Mouse (Mus musculus): ENCODE results near the gene Nckipsd. TPM values are rescaled to one million over a fixed set of nuclear protein-coding genes. Genes with fewer than 3 reads are reported as not detected.
A peak's percentile ranks its signal among the peaks of the same experiment; 100 is the strongest.

Nckipsd gene
- total and polyA plus RNA-seq, 3 experiments = 4.1 to 5.6 (median 4.7) TPM

- Histone ChIP-seq H3K27me3 (ENCODE audit: insufficient read depth, low read length) (peaks cover 62% of the 10 kb centered on the region), H3K4me1 (ENCODE audit: insufficient read depth, low read depth, low read length) (no peaks in the 10 kb centered on the region), H3K4me3 (ENCODE audit: low read depth, low read length) (no peak overlapping the region), H3K36me3 (replicated peaks) (no peaks in the 10 kb centered on the region), H3K9me3 (replicated peaks) (no peaks in the 10 kb centered on the region)
- ATAC-seq (ENCODE audit: extremely low read depth, insufficient number of reproducible peaks, low FRiP score, poor library complexity, severe bottlenecking) (no peak), DNase-seq (ENCODE audit: low spot score) (no peak)
- TF ChIP-seq GATA2 (IDR thresholded peaks at IDR 0.05; ENCODE audit: borderline replicate concordance, low read depth, low read length) = no peak
- TF ChIP-seq POLR2AphosphoS5 (IDR thresholded peaks at IDR 0.05; ENCODE audit: insufficient replicate concordance, low read depth, low read length) = no peak
- TF ChIP-seq CTCF (IDR thresholded peaks at IDR 0.05; ENCODE audit: low read depth, low read length) = no peak
- no peak for TF ChIP-seq GATA1 (IDR thresholded peaks at IDR 0.05; ENCODE audit: borderline replicate concordance, low read length)
- no peak for TF ChIP-seq TAL1 (conservative IDR thresholded peaks at IDR 0.05; ENCODE audit: low read depth, low read length)
Observed at GRCm38 (mm10) chr9:108845390-108845789, 37.2 kb downstream of the Nckipsd start.

GRCm38 (mm10) chr9:108847374-108847773 is 39.2 kb downstream of the Nckipsd start:
- Histone ChIP-seq H3K4me3 (ENCODE audit: low read depth, low read length) (no peak overlapping the region), H3K4me1 (ENCODE audit: insufficient read depth, low read depth, low read length) (peaks cover 5% of the 10 kb centered on the region; the same call in 1 of the 2 replicates), H3K27me3 (ENCODE audit: insufficient read depth, low read length) (peaks cover 53% of the 10 kb centered on the region), H3K36me3 (replicated peaks) (peaks cover under 1% of the 10 kb centered on the region), H3K9me3 (replicated peaks) (no peaks in the 10 kb centered on the region)
- ATAC-seq (ENCODE audit: extremely low read depth, insufficient number of reproducible peaks, low FRiP score, poor library complexity, severe bottlenecking) (no peak), DNase-seq (ENCODE audit: low spot score) (no peak)
- TF ChIP-seq POLR2AphosphoS5 (IDR thresholded peaks at IDR 0.05; ENCODE audit: insufficient replicate concordance, low read depth, low read length) = no peak
- no peak for TF ChIP-seq CTCF (IDR thresholded peaks at IDR 0.05; ENCODE audit: low read depth, low read length)
- TF ChIP-seq GATA1 (IDR thresholded peaks at IDR 0.05; ENCODE audit: borderline replicate concordance, low read length) = no peak
- TF ChIP-seq TAL1 (conservative IDR thresholded peaks at IDR 0.05; ENCODE audit: low read depth, low read length) = no peak
- TF ChIP-seq GATA2 (IDR thresholded peaks at IDR 0.05; ENCODE audit: borderline replicate concordance, low read depth, low read length) = no peak

- ATAC-seq (ENCODE audit: extremely low read depth, insufficient number of reproducible peaks, low FRiP score, poor library complexity, severe bottlenecking) (no peak), DNase-seq (ENCODE audit: low spot score) (no peak)
- no peak overlapping the region for H3K4me3 ChIP-seq (ENCODE audit: low read depth, low read length)
- H3K27me3 ChIP-seq (ENCODE audit: insufficient read depth, low read length) = peaks cover 43% of the 10 kb centered on the region
- H3K4me1 ChIP-seq (ENCODE audit: insufficient read depth, low read depth, low read length) = peaks cover 14% of the 10 kb centered on the region
- no peaks in the 10 kb centered on the region for H3K9me3 ChIP-seq (replicated peaks)
- TF ChIP-seq TAL1 (conservative IDR thresholded peaks at IDR 0.05; ENCODE audit: low read depth, low read length) (no peak), GATA2 (IDR thresholded peaks at IDR 0.05; ENCODE audit: borderline replicate concordance, low read depth, low read length) (no peak), GATA1 (IDR thresholded peaks at IDR 0.05; ENCODE audit: borderline replicate concordance, low read length) (no peak), POLR2AphosphoS5 (IDR thresholded peaks at IDR 0.05; ENCODE audit: insufficient replicate concordance, low read depth, low read length) (no peak), CTCF (IDR thresholded peaks at IDR 0.05; ENCODE audit: low read depth, low read length) (no peak)
- peaks cover 3% of the 10 kb centered on the region for H3K36me3 ChIP-seq (replicated peaks)
Observed at GRCm38 (mm10) chr9:108848419-108848818, 40.3 kb downstream of the Nckipsd start.

- no peak for TF ChIP-seq GATA2 (IDR thresholded peaks at IDR 0.05; ENCODE audit: borderline replicate concordance, low read depth, low read length)
- no peak for TF ChIP-seq TAL1 (conservative IDR thresholded peaks at IDR 0.05; ENCODE audit: low read depth, low read length)
- no peak for TF ChIP-seq POLR2AphosphoS5 (IDR thresholded peaks at IDR 0.05; ENCODE audit: insufficient replicate concordance, low read depth, low read length)
- no peak for TF ChIP-seq GATA1 (IDR thresholded peaks at IDR 0.05; ENCODE audit: borderline replicate concordance, low read length)
- peaks cover 25% of the 10 kb centered on the region for H3K36me3 ChIP-seq (replicated peaks)
- H3K27me3 ChIP-seq (ENCODE audit: insufficient read depth, low read length) = peaks cover 15% of the 10 kb centered on the region
- no peaks in the 10 kb centered on the region for H3K9me3 ChIP-seq (replicated peaks)
- ATAC-seq (ENCODE audit: extremely low read depth, insufficient number of reproducible peaks, low FRiP score, poor library complexity, severe bottlenecking) (no peak), DNase-seq (ENCODE audit: low spot score) (no peak)
- peaks cover 29% of the 10 kb centered on the region for H3K4me1 ChIP-seq (ENCODE audit: insufficient read depth, low read depth, low read length)
- peak within 1 kb of the TSS; percentile 79 for H3K4me3 ChIP-seq (ENCODE audit: low read depth, low read length)
Observed at GRCm38 (mm10) chr9:108852976-108853375, 44.8 kb downstream of the Nckipsd start, which contains the start of gene Slc26a6. TSS of gene Slc26a6 (plus strand) at chr9:108853283.

- H3K36me3 ChIP-seq (replicated peaks) = peaks cover 32% of the 10 kb centered on the region
- ATAC-seq (ENCODE audit: extremely low read depth, insufficient number of reproducible peaks, low FRiP score, poor library complexity, severe bottlenecking) = peak; percentile 86
- H3K4me3 ChIP-seq (ENCODE audit: low read depth, low read length) = peak overlapping the region; percentile 79
- peaks cover 8% of the 10 kb centered on the region for H3K27me3 ChIP-seq (ENCODE audit: insufficient read depth, low read length)
- TF ChIP-seq TAL1 (conservative IDR thresholded peaks at IDR 0.05; ENCODE audit: low read depth, low read length) = no peak
- no peak for TF ChIP-seq GATA2 (IDR thresholded peaks at IDR 0.05; ENCODE audit: borderline replicate concordance, low read depth, low read length)
- H3K4me1 ChIP-seq (ENCODE audit: insufficient read depth, low read depth, low read length) = peaks cover 29% of the 10 kb centered on the region
- H3K9me3 ChIP-seq (replicated peaks) = no peaks in the 10 kb centered on the region
- peak; percentile 99 for DNase-seq (ENCODE audit: low spot score)
Observed at GRCm38 (mm10) chr9:108853635-108854240, 45.6 kb downstream of the Nckipsd start.

GRCm38 (mm10) chr9:108854241-108854696 is 46.1 kb downstream of the Nckipsd start:
- peak; percentile 91 for DNase-seq (ENCODE audit: low spot score)
- peak overlapping the region; percentile 79 for H3K4me3 ChIP-seq (ENCODE audit: low read depth, low read length)
- peaks cover 36% of the 10 kb centered on the region for H3K36me3 ChIP-seq (replicated peaks)
- TF ChIP-seq TAL1 (conservative IDR thresholded peaks at IDR 0.05; ENCODE audit: low read depth, low read length) = no peak
- no peak for TF ChIP-seq GATA1 (IDR thresholded peaks at IDR 0.05; ENCODE audit: borderline replicate concordance, low read length)
- TF ChIP-seq GATA2 (IDR thresholded peaks at IDR 0.05; ENCODE audit: borderline replicate concordance, low read depth, low read length) = no peak
- H3K9me3 ChIP-seq (replicated peaks) = no peaks in the 10 kb centered on the region
- ATAC-seq (ENCODE audit: extremely low read depth, insufficient number of reproducible peaks, low FRiP score, poor library complexity, severe bottlenecking) = peak; percentile 87
- H3K4me1 ChIP-seq (ENCODE audit: insufficient read depth, low read depth, low read length) = peaks cover 29% of the 10 kb centered on the region
- peaks cover 2% of the 10 kb centered on the region for H3K27me3 ChIP-seq (ENCODE audit: insufficient read depth, low read length)

All from G1E (cell line).